Mouse (Mus musculus) left cerebral cortex, postnatal 10 days (tissue): ENCODE measurements at regions not wholly inside any gene's neighbourhood (a gene's known extent, or its start where the extent isn't known, plus 50 kb on each side); places are given as distances from the start of the nearest gene placed in this dataset.

Source experiments
- DNase-seq, 2 experiments: peaks; one replicate each; pipeline ENCODE4 v3.0.0; 2021 to 2022; ENCODE audit warnings: low spot score in 2 of 2, mixed read lengths in 1 of 2; ENCODE audit errors: extremely low spot score in 1 of 2
- intact Hi-C: fragments of 180-260 bp; cut with DNase I; formaldehyde crosslinking; loops from one replicate; pipeline ENCODE4 v1.15.1; 2025

GRCm38 (mm10) chr8:116383495-116384417 is 121.0 kb upstream of the Dynlrb2 start:
- no peak for DNase-seq
- intact Hi-C loops, result no loop called here

- intact Hi-C loops, result no loop called here
- no peak for DNase-seq
Observed at GRCm38 (mm10) chr8:116383036-116383435, 121.7 kb upstream of the Dynlrb2 start.

- DNase-seq, result no peak
- intact Hi-C loops, result no loop called here
Observed at GRCm38 (mm10) chr8:116380601-116381000, 124.2 kb upstream of the Dynlrb2 start.

GRCm38 (mm10) chr8:116379851-116380250 is 124.9 kb upstream of the Dynlrb2 start:
- intact Hi-C loops, result no loop called here
- DNase-seq, result no peak

- intact Hi-C loops, result no loop called here
- no peak for DNase-seq
Observed at GRCm38 (mm10) chr8:116375758-116376157, 129.0 kb upstream of the Dynlrb2 start.

- no peak for DNase-seq
- intact Hi-C loops, result no loop called here
Observed at GRCm38 (mm10) chr8:116373063-116373462, 131.7 kb upstream of the Dynlrb2 start.

- intact Hi-C loops, result no loop called here
- DNase-seq, result peak; percentile 55 to 77
Observed at GRCm38 (mm10) chr8:116372574-116372973, 132.2 kb upstream of the Dynlrb2 start.

- intact Hi-C loops, result no loop called here
- DNase-seq, result no peak
Observed at GRCm38 (mm10) chr8:116372056-116372455, 132.7 kb upstream of the Dynlrb2 start.

- DNase-seq, result no peak
- intact Hi-C loops, result loop anchor here (10.0 kb wide), 2 partner anchors 663 to 1923 kb away; partner anchors contain the start of gene Maf
Observed at GRCm38 (mm10) chr8:116367491-116367890, 137.3 kb upstream of the Dynlrb2 start.

- intact Hi-C loops, result loop anchor here (10.0 kb wide), 2 partner anchors 662 to 1922 kb away; partner anchors contain the start of gene Maf
- DNase-seq, result no peak
Observed at GRCm38 (mm10) chr8:116366706-116367105, 138.1 kb upstream of the Dynlrb2 start.

- intact Hi-C loops, result loop anchor here (10.0 kb wide), 2 partner anchors 660 to 1920 kb away; partner anchors contain the start of gene Maf
- DNase-seq, result no peak
Observed at GRCm38 (mm10) chr8:116364751-116365150, 140.0 kb upstream of the Dynlrb2 start.

- DNase-seq, result peak in 1 of 2 experiments; percentile 33
- intact Hi-C loops, result loop anchor here (10.0 kb wide), 2 partner anchors 659 to 1919 kb away; partner anchors contain the start of gene Maf
Observed at GRCm38 (mm10) chr8:116364172-116364571, 140.6 kb upstream of the Dynlrb2 start.

- no peak for DNase-seq
- intact Hi-C loops, result loop anchor here (10.0 kb wide), 2 partner anchors 658 to 1918 kb away; partner anchors contain the start of gene Maf
Observed at GRCm38 (mm10) chr8:116362351-116362750, 142.4 kb upstream of the Dynlrb2 start.

GRCm38 (mm10) chr8:116359761-116360160 is 145.0 kb upstream of the Dynlrb2 start:
- DNase-seq, result no peak
- intact Hi-C loops, result loop anchor here (10.0 kb wide), 2 partner anchors 655 to 1915 kb away; partner anchors contain the start of gene Maf

- no peak for DNase-seq
- intact Hi-C loops, result no loop called here
Observed at GRCm38 (mm10) chr8:116354756-116355155, 150.0 kb upstream of the Dynlrb2 start.

- intact Hi-C loops, result no loop called here
- no peak for DNase-seq
Observed at GRCm38 (mm10) chr8:116353911-116354310, 150.9 kb upstream of the Dynlrb2 start.

- intact Hi-C loops, result no loop called here
Observed at GRCm38 (mm10) chr8:116352635-116353034, 152.1 kb upstream of the Dynlrb2 start.

GRCm38 (mm10) chr8:116348971-116349370 is 155.8 kb upstream of the Dynlrb2 start:
- intact Hi-C loops, result no loop called here
- no peak for DNase-seq

More at GRCm38 (mm10) chr8:116352635-116353034, 152.1 kb upstream of the Dynlrb2 start:
- DNase-seq, result no peak

GRCm38 (mm10) chr8:116346990-116347389 is 157.8 kb upstream of the Dynlrb2 start:
- intact Hi-C loops, result no loop called here
- no peak for DNase-seq
